Mouse (Mus musculus) forebrain, embryonic 14.5 days (tissue): ENCODE results near the gene Dyrk1a. TPM values are rescaled to one million over a fixed set of nuclear protein-coding genes. Genes with fewer than 3 reads are reported as not detected.

Experiments
- ATAC-seq: fragments of 200-750 bp; cut with Nextera tagmentation; 2 replicates; pipeline ENCODE4 v1.8.0; 2017; ENCODE audit warnings: mild to moderate bottlenecking, moderate library complexity
- DNase-seq: peaks from one replicate; pipeline ENCODE4 v3.0.0-alpha.2; 2015; ENCODE audit warnings: low spot score
- H3K27ac ChIP-seq: fragments of 300-500 bp; sonication (generic); 2 replicates; pipeline ENCODE4 v1.5.1; 2014; ENCODE audit warnings: low read depth, mild to moderate bottlenecking, control low read depth, low read length, moderate library complexity
- H3K27me3 ChIP-seq: fragments of 300-500 bp; sonication (generic); replicated peaks from 2 replicates; pipeline ENCODE4 v1.6.1; 2014; ENCODE audit warnings: low read length, control low read depth, mixed read lengths; ENCODE audit not compliant: control insufficient read depth, insufficient read depth
- H3K36me3 ChIP-seq: fragments of 300-500 bp; sonication (generic); 2 replicates; pipeline ENCODE4 v1.6.1; 2014; ENCODE audit warnings: low read length, control low read depth; ENCODE audit not compliant: control insufficient read depth, insufficient read depth
- H3K4me1 ChIP-seq: fragments of 300-500 bp; sonication (generic); 2 replicates; pipeline ENCODE4 v1.6.1; 2014; ENCODE audit warnings: antibody characterized with exemption, low read length, control low read depth; ENCODE audit not compliant: control insufficient read depth, insufficient read depth
- H3K4me2 ChIP-seq: fragments of 300-500 bp; sonication (generic); 2 replicates; pipeline ENCODE4 v1.6.1; 2014; ENCODE audit warnings: mild to moderate bottlenecking, control low read depth, low read length
- H3K4me3 ChIP-seq: fragments of 300-500 bp; sonication (generic); 2 replicates; pipeline ENCODE4 v1.5.1; 2014; ENCODE audit warnings: low read depth, low read length, control low read depth
- H3K9ac ChIP-seq: fragments of 300-500 bp; sonication (generic); 2 replicates; pipeline ENCODE4 v1.6.1; 2014; ENCODE audit warnings: mild to moderate bottlenecking, low read length, control low read depth, moderate library complexity
- H3K9me3 ChIP-seq: fragments of 300-500 bp; sonication (generic); replicated peaks from 2 replicates; pipeline ENCODE4 v1.6.1; 2016; ENCODE audit warnings: low read length, control low read depth, mixed read lengths; ENCODE audit not compliant: control insufficient read depth
- WGBS: fragments of 180-500 bp; shearing (Covaris S2); extraction: QIAGEN DNeasy Blood & Tissue Kit; methylation state at CpG from one replicate; pipeline ENCODE4 v1.1.7; 2014; 5-methylcytosine and 5-hydroxymethylcytosine counted together
- polyA plus RNA-seq: library from polyadenylated mRNA; unstranded; fragments of >200 nt; fragmentation: Nextera tagmentation; extraction: Ambion mirVana; gene quantifications from 2 replicates; pipeline ENCODE4 v1.2.1, GENCODE M21; 2014

The Dyrk1a gene
- polyA plus RNA-seq, 1 experiment from 2014 or later = 15.6 TPM

GRCm38 (mm10) chr16:94652091-94652713 lies 82.4 kb downstream of the Dyrk1a start:
- ATAC-seq (no peak), DNase-seq (no peak)
- H3K27me3 ChIP-seq = no peaks in the 10 kb centered on the region
- H3K4me1 ChIP-seq = peaks cover 20% of the 10 kb centered on the region
- no peaks in the 10 kb centered on the region for H3K9me3 ChIP-seq
- H3K36me3 ChIP-seq = no peaks in the 10 kb centered on the region
- 79% methylated on average over 4 of the region's 4 CpGs for WGBS
- no peak overlapping the region for H3K9ac ChIP-seq
- H3K4me2 ChIP-seq = no peak overlapping the region
- H3K27ac ChIP-seq = no peak overlapping the region; the same call in 1 of the 2 replicates
- H3K4me3 ChIP-seq = no peak overlapping the region

- WGBS = 64% methylated on average over 6 of the region's 6 CpGs
- peaks cover 11% of the 10 kb centered on the region for H3K4me1 ChIP-seq
- ATAC-seq = peak; percentile 68; the same call in 1 of the 2 replicates
Observed at GRCm38 (mm10) chr16:94655083-94655482, 85.3 kb downstream of the Dyrk1a start.

GRCm38 (mm10) chr16:94656891-94657290 lies 87.1 kb downstream of the Dyrk1a start:
- no peak overlapping the region for H3K4me3 ChIP-seq
- peaks cover 11% of the 10 kb centered on the region for H3K4me1 ChIP-seq
- DNase-seq = no peak
- no peak overlapping the region for H3K27ac ChIP-seq
- no peak overlapping the region for H3K4me2 ChIP-seq
- no peaks in the 10 kb centered on the region for H3K9me3 ChIP-seq
- no peak for ATAC-seq
- no peaks in the 10 kb centered on the region for H3K27me3 ChIP-seq
- 80% methylated on average over 7 of the region's 7 CpGs for WGBS
- no peak overlapping the region for H3K9ac ChIP-seq
- peaks cover 11% of the 10 kb centered on the region for H3K36me3 ChIP-seq

More at GRCm38 (mm10) chr16:94655083-94655482, 85.3 kb downstream of the Dyrk1a start:
- peak; percentile 43 for DNase-seq
- Histone ChIP-seq H3K9ac (no peak overlapping the region), H3K27me3 (no peaks in the 10 kb centered on the region), H3K27ac (no peak overlapping the region), H3K36me3 (peaks cover 4% of the 10 kb centered on the region), H3K9me3 (no peaks in the 10 kb centered on the region), H3K4me2 (no peak overlapping the region), H3K4me3 (no peak overlapping the region)

- Histone ChIP-seq H3K9ac (no peak overlapping the region), H3K4me3 (no peak overlapping the region), H3K4me1 (peaks cover 11% of the 10 kb centered on the region), H3K9me3 (no peaks in the 10 kb centered on the region), H3K4me2 (no peak overlapping the region), H3K27me3 (no peaks in the 10 kb centered on the region), H3K27ac (no peak overlapping the region), H3K36me3 (peaks cover 11% of the 10 kb centered on the region)
- WGBS = 95% methylated on average over 7 of the region's 7 CpGs
- DNase-seq (no peak), ATAC-seq (no peak)
Observed at GRCm38 (mm10) chr16:94659394-94659793, 89.6 kb downstream of the Dyrk1a start.

- DNase-seq = no peak
- H3K4me1 ChIP-seq = peaks cover 11% of the 10 kb centered on the region
- ATAC-seq = no peak
- WGBS = 92% methylated on average over 8 of the region's 8 CpGs
- H3K4me2 ChIP-seq = no peak overlapping the region
- H3K27me3 ChIP-seq = no peaks in the 10 kb centered on the region
- H3K27ac ChIP-seq = no peak overlapping the region
- H3K4me3 ChIP-seq = no peak overlapping the region
- no peak overlapping the region for H3K9ac ChIP-seq
- H3K9me3 ChIP-seq = no peaks in the 10 kb centered on the region
- peaks cover 14% of the 10 kb centered on the region for H3K36me3 ChIP-seq
Observed at GRCm38 (mm10) chr16:94660221-94660620, 90.4 kb downstream of the Dyrk1a start.

- no peaks in the 10 kb centered on the region for H3K9me3 ChIP-seq
- ATAC-seq = no peak
Observed at GRCm38 (mm10) chr16:94667557-94667956, 97.7 kb downstream of the Dyrk1a start.

GRCm38 (mm10) chr16:94671313-94671712 lies 101.5 kb downstream of the Dyrk1a start:
- Histone ChIP-seq H3K4me2 (no peak overlapping the region), H3K4me1 (no peaks in the 10 kb centered on the region), H3K27ac (no peak overlapping the region), H3K4me3 (no peak overlapping the region), H3K27me3 (no peaks in the 10 kb centered on the region), H3K9me3 (no peaks in the 10 kb centered on the region), H3K9ac (no peak overlapping the region), H3K36me3 (peaks cover 72% of the 10 kb centered on the region)
- no peak for ATAC-seq
- 92% methylated on average over 9 of the region's 9 CpGs for WGBS
- no peak for DNase-seq

More at GRCm38 (mm10) chr16:94667557-94667956, 97.7 kb downstream of the Dyrk1a start:
- H3K4me1 ChIP-seq = no peaks in the 10 kb centered on the region
- H3K4me2 ChIP-seq = no peak overlapping the region
- 94% methylated on average over 4 of the region's 4 CpGs for WGBS
- no peaks in the 10 kb centered on the region for H3K27me3 ChIP-seq
- no peak for DNase-seq
- no peak overlapping the region for H3K27ac ChIP-seq
- H3K9ac ChIP-seq = no peak overlapping the region
- peaks cover 64% of the 10 kb centered on the region for H3K36me3 ChIP-seq
- no peak overlapping the region for H3K4me3 ChIP-seq

- Histone ChIP-seq H3K27me3 (no peaks in the 10 kb centered on the region), H3K27ac (no peak overlapping the region), H3K9ac (no peak overlapping the region), H3K4me2 (no peak overlapping the region), H3K4me1 (no peaks in the 10 kb centered on the region), H3K4me3 (no peak overlapping the region), H3K9me3 (no peaks in the 10 kb centered on the region), H3K36me3 (peaks cover 44% of the 10 kb centered on the region)
- no peak for ATAC-seq
- 30% methylated on average over 4 of the region's 4 CpGs for WGBS
- DNase-seq = no peak
Observed at GRCm38 (mm10) chr16:94680924-94681323, 111.1 kb downstream of the Dyrk1a start.

- ATAC-seq (no peak), DNase-seq (no peak)
- H3K4me2 ChIP-seq = no peak overlapping the region
- H3K9ac ChIP-seq = no peak overlapping the region
- H3K9me3 ChIP-seq = no peaks in the 10 kb centered on the region
- no peak overlapping the region for H3K4me3 ChIP-seq
- H3K4me1 ChIP-seq = no peaks in the 10 kb centered on the region
- WGBS = 89% methylated on average over 4 of the region's 4 CpGs
- no peak overlapping the region for H3K27ac ChIP-seq
- H3K36me3 ChIP-seq = peaks cover 52% of the 10 kb centered on the region
- no peaks in the 10 kb centered on the region for H3K27me3 ChIP-seq
Observed at GRCm38 (mm10) chr16:94681760-94682159, 112.0 kb downstream of the Dyrk1a start.
